Mouse (Mus musculus): ENCODE results near the gene 4430402I18Rik. TPM values are rescaled to one million over a fixed set of nuclear protein-coding genes. Genes with fewer than 3 reads are reported as not detected.

Gene 4430402I18Rik
- 0.30 and 0.57 TPM in 2 replicates for polyA plus RNA-seq (2015; fragmentation: Nextera tagmentation; extraction: Ambion mirVana)

DNA sequence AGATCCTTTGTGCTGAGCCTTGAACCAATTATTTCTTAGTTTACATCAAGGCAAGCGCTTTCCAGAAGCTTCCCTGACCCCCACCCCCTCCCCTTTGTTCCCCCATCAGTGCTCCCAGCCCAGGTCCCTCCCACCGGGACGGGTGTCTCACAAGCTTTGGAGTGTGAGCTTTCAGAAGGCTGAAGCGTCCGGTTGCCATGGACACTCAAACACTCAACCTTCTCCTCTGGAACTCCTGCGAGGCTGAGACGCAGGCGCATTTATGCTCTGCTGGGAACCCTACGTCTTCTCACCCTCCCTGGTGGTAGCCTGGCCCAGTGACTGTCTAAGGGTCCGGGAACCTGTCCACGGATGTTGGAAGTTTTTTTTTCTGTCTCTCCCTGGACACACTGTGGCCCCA lies at the start of gene 4430402I18Rik:
Gene 4430402I18Rik, minus strand, starts transcription at position 149 of the 400 bp plus-strand sequence.

GRCm38 (mm10) chr19:28990194-28990589 lies 22.6 kb upstream of the 4430402I18Rik start, which contains the start of gene Cdc37l1:
Gene Cdc37l1, plus strand, starts transcription at chr19:28990352.

DNA sequence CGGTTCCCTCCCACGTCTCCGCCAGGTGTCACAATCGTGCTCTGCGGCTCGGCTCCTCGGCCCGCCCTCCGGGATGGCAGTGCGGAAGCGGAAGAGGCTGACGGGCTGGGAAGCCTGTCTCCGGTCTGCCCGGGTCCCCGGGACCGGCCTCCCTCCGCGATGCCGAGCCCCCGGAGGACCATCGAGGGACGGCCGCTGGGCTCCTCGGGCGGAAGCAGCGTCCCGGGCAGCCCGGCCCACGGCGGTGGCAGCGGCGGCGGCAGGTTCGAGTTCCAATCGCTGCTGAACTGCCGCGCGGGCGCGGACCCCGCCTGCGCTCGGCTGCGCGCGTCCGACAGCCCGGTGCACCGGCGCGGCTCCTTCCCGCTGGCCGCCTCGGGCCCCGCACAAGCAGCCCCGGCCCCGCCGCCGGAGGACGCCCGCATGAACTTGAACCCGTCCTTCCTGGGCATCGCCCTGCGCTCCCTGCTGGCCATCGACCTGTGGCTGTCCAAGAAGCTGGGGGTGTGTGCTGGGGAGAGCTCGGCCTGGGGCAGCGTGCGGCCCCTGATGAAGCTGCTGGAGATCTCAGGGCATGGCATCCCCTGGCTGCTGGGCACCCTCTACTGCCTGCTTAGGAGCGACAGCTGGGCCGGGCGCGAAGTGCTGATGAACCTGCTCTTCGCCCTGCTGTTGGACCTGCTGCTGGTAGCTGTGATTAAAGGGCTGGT lies 3.6 kb downstream of the 4430402I18Rik start, which contains the start of gene Plpp6:
Gene Plpp6, plus strand, starts transcription at position 112 of the 710 bp plus-strand sequence.

Other genes with a start within 250 kb of the 4430402I18Rik start
- gene Slc1a1, start 132.8 kb downstream of the 4430402I18Rik start, polyA plus RNA-seq (2015; fragmentation: Nextera tagmentation; extraction: Ambion mirVana) = 0.17 and 0.35 TPM in 2 replicates
- gene Plpp6, start 3.8 kb downstream of the 4430402I18Rik start, polyA plus RNA-seq (2015; fragmentation: Nextera tagmentation; extraction: Ambion mirVana) = 3.2 and 3.6 TPM in 2 replicates
- gene Cdc37l1, start 22.6 kb upstream of the 4430402I18Rik start, polyA plus RNA-seq (2015; fragmentation: Nextera tagmentation; extraction: Ambion mirVana) = 18.2 and 20.4 TPM in 2 replicates
- gene Ak3, start 80.2 kb upstream of the 4430402I18Rik start, polyA plus RNA-seq (2015; fragmentation: Nextera tagmentation; extraction: Ambion mirVana) = 40.1 and 43.2 TPM in 2 replicates
- 39.2 and 42.2 TPM in 2 replicates for gene Rcl1, start 133.6 kb upstream of the 4430402I18Rik start, polyA plus RNA-seq (2015; fragmentation: Nextera tagmentation; extraction: Ambion mirVana)

Measured in spleen, postnatal 0 days (tissue).